Mouse (Mus musculus) cortical plate, adult 2 months (tissue): ENCODE data around the gene Sgpp2. TPM values are rescaled to one million over a fixed set of nuclear protein-coding genes. Genes with fewer than 3 reads are reported as not detected.

Source experiments
- H3K27ac ChIP-seq: fragments of 200-500 bp; 2 replicates; pipeline ENCODE4 v1.5.1; 2012; ENCODE audit warnings: low read length, control low read depth, inconsistent platforms; ENCODE audit not compliant: insufficient read depth
- H3K4me1 ChIP-seq: fragments of 200-500 bp; 2 replicates; pipeline ENCODE4 v1.6.1; 2011; ENCODE audit warnings: low read length; ENCODE audit not compliant: control insufficient read depth, insufficient read depth
- H3K4me3 ChIP-seq: fragments of 200-500 bp; 2 replicates; pipeline ENCODE4 v1.5.1; 2011; ENCODE audit warnings: mild to moderate bottlenecking, low read length, control low read depth; ENCODE audit not compliant: insufficient read depth
- CTCF ChIP-seq: fragments of 200-500 bp; IDR thresholded peaks from 2 replicates; pipeline ENCODE4 v1.5.1; 2011; ENCODE audit warnings: mild to moderate bottlenecking, control low read depth, low read length; ENCODE audit not compliant: insufficient read depth; ENCODE audit errors: extremely low read depth
- POLR2A ChIP-seq: fragments of 200-500 bp; IDR thresholded peaks from 2 replicates; pipeline ENCODE4 v1.6.1; 2011; ENCODE audit warnings: mild to moderate bottlenecking, low read length, control low read depth; ENCODE audit not compliant: insufficient read depth; ENCODE audit errors: extremely low read depth
- polyA plus RNA-seq: library from polyadenylated mRNA; depleted of rRNA; stranded (reverse); fragments of >200 nt; gene quantifications from 2 replicates; pipeline ENCODE4 v1.2.3, GENCODE M21; 2012

The Sgpp2 gene
- polyA plus RNA-seq, 1 experiment = 20.3 TPM

DNA sequence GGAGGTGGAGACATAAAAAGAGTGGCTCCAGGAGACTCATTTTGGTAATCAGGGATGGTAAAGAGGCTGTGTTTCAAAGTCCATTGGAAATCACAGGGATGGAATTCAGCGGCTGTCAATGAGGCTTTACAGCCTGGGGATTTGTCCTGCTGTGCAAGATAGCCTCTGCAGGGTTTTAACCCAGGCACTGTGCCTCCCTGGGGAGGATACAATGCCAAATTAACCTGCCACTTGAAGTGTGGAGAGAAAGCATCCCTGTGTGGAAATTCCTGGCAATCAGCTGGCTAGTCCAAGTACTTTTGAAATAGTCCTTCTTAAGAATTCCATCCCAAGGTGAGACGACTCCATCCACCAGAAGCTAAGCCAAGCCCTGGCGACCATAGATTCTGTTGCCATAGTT is 78.7 kb downstream of the Sgpp2 start:
- TF ChIP-seq POLR2A (no peak), CTCF (no peak)
- Histone ChIP-seq H3K27ac (no peak overlapping the region), H3K4me1 (no peaks in the 10 kb centered on the region), H3K4me3 (no peak overlapping the region)

DNA sequence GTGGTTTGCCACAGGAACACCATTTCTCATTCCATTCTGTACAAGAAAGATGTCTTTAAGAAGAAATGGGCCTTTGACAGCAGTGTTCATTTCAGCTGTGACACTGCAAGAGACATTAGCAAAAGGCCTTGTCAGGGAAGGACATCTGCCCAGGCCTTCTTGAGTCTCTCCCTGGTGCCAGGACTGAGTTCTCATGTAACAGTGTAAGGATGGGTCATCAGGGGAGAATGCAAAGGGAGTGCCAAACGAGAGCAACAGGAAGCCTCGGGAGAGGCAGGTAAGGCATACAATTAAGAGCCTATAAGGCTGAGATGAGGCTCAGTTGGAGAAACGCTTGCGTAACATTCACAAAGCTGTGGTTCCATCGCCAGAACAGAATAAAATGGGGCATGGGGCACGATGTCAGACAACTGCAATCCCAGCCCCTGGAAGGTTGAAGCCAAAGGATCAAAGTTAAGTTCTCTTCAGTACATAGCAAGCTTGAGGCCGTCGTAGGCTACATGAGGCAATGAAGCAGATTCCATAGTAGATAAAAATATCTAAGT is 85.1 kb downstream of the Sgpp2 start:
- no peaks in the 10 kb centered on the region for H3K4me1 ChIP-seq
- TF ChIP-seq CTCF (no peak), POLR2A (no peak)
- no peak overlapping the region for H3K4me3 ChIP-seq
- H3K27ac ChIP-seq = no peak overlapping the region

DNA sequence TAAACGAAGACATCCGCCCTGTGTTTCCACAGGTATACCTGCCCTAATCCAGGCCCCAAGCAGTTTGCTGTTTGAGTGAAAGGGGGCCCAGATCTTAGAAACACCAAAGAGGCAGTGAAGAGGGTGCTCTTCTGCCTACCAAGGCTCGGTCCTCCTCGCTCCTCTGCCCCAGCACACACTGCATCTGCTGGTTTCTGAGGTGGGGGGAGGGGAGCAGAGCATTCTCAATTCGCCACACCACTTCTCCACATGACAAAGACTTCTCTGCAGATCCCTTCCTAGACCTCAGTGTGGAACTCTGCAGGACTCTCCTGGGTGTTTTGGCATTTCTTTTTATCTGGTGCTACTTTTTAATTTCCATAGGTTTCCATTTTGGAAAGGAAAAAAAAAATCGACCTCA is 85.6 kb downstream of the Sgpp2 start:
- Histone ChIP-seq H3K4me1 (no peaks in the 10 kb centered on the region), H3K27ac (no peak overlapping the region), H3K4me3 (no peak overlapping the region)
- TF ChIP-seq CTCF (no peak), POLR2A (no peak)

DNA sequence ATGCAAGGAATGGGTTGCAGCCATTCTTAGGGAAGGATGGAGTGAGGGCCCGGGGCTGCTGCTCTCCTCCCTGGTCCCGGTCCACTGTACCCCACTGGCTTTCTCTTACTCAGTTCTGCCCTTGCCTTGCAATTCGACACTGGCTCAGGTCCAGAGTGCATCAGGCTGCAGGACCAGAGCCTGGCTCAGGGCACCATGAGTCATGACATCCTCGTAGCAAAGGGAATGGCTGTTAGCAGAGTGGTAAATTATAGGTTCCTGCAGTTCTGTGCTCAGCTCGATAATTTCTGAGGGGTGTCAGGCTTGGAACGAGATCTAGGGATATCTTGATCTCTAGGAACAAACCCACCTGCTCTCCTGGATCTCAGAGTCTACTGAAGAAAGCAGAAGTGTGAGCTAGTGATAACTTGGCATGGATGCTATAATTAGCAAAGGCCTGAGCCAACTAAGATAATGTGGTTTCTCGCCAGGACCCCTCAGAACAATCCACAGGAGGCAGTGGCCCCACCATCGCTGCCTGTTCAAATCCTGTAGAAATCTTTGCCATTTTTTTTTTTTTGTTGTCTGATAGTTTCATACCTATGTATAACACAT is 86.3 kb downstream of the Sgpp2 start:
- no peak overlapping the region for H3K27ac ChIP-seq
- no peak overlapping the region for H3K4me3 ChIP-seq
- TF ChIP-seq POLR2A = no peak
- no peak for TF ChIP-seq CTCF
- H3K4me1 ChIP-seq = no peaks in the 10 kb centered on the region

DNA sequence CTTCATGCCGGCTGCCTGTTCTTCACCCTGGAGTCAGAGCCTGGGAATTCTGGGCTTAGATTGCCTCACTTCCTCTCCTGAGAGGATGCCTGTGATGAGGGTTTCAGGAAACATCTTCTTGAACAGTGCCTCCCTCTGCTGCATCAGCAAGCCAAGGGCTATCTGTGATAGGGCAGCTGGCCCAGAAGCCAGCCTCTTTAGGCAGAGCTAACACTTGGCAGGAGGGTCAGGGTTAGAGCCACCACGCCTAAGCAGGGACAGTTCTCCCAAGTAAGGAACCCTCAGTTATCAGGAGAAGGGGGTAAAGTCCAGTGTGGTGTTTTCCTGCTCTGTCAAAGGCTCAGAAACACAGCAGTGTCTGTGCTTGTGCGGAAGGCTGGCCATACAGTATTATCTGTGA is 89.6 kb downstream of the Sgpp2 start:
- H3K4me1 ChIP-seq = no peaks in the 10 kb centered on the region
- TF ChIP-seq POLR2A (no peak), CTCF (no peak)
- no peak overlapping the region for H3K4me3 ChIP-seq
- H3K27ac ChIP-seq = no peak overlapping the region

DNA sequence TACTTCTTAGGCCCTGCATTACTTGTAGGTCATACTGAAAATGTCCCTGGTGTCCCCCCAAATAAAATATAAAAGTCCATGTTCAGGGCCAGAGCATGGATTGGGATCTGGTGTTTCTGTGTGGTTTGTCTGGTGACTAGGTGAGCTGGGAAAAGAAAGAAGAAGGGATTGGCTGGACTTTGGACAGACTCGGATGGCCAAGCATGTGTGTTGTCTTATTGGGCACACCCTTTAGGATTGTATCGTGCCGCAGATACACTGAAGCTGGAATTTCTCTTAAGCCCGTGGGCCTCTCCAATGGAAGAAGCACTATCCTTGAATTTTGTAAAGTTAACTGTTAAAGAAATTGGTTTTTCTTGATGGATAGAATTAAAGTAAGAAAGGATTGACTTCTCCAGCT is 91.3 kb downstream of the Sgpp2 start:
- Histone ChIP-seq H3K4me3 (no peak overlapping the region), H3K4me1 (no peaks in the 10 kb centered on the region), H3K27ac (no peak overlapping the region)
- no peak for TF ChIP-seq POLR2A
- TF ChIP-seq CTCF = no peak

DNA sequence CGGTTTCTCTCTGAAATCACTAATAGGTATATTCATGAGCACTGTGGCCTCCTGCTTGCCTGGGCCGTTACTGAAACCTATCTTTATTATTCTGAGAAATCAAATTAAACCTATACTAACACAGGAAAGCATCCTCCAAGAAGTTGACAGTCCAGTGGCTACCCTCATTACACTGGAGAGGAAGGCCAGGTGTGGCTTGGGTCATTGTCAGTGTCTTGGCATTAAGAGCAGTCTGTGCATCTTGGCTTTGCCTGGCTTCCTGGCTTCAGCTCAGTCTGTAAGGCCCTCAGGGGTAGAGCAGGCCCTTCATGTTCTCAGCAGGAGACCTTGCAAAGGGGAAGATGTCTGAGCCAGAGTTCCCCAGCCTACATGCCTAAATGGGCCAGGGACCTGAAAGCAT is 99.3 kb downstream of the Sgpp2 start:
- TF ChIP-seq POLR2A = no peak
- Histone ChIP-seq H3K27ac (no peak overlapping the region), H3K4me1 (no peaks in the 10 kb centered on the region), H3K4me3 (no peak overlapping the region)

DNA sequence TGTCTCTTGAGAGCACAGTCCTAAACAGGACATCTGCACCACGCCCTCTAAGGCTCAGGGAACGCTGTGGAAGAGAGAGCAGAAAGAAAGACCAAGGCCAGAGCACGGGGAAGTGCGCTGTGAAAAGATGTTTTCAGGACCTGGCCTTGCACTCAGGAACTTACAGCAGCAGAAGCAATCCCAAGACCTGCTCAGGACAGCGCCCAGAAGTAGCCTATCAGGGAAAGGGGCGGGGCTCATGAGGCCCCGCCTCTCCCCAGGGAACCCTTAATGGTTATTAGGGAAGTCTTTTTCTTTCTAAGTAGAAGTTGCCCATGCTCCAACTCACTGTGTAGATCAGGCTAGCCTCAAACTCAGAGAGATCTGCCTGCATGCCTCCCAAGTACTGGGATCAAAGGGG is 102.5 kb downstream of the Sgpp2 start:
- TF ChIP-seq CTCF (no peak), POLR2A (no peak)
- Histone ChIP-seq H3K4me1 (no peaks in the 10 kb centered on the region), H3K27ac (no peak overlapping the region)

DNA sequence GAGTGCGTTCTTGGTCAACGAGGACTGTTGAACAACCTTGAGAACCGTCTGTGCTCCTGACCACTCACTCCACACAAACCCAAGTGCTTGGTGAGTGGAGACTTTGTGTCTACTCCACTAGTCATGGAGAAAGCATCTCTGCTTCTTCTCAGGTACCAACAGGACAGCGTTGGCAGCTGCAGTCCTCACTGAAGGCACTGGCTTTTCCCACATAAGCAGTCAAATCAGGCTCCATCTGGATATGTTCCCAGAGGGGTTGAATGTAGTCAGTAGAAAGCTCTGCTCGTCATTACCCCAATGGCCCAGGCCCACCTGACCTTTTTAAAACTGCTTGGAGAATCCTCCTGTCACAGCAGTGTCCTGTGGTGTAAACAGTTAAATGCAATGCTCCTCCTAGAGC is 104.3 kb downstream of the Sgpp2 start:
- no peak for TF ChIP-seq CTCF
- no peak for TF ChIP-seq POLR2A
- Histone ChIP-seq H3K27ac (no peak overlapping the region), H3K4me3 (no peak overlapping the region), H3K4me1 (no peaks in the 10 kb centered on the region)

More for the DNA sequence above, 102.5 kb downstream of the Sgpp2 start:
- H3K4me3 ChIP-seq = no peak overlapping the region

DNA sequence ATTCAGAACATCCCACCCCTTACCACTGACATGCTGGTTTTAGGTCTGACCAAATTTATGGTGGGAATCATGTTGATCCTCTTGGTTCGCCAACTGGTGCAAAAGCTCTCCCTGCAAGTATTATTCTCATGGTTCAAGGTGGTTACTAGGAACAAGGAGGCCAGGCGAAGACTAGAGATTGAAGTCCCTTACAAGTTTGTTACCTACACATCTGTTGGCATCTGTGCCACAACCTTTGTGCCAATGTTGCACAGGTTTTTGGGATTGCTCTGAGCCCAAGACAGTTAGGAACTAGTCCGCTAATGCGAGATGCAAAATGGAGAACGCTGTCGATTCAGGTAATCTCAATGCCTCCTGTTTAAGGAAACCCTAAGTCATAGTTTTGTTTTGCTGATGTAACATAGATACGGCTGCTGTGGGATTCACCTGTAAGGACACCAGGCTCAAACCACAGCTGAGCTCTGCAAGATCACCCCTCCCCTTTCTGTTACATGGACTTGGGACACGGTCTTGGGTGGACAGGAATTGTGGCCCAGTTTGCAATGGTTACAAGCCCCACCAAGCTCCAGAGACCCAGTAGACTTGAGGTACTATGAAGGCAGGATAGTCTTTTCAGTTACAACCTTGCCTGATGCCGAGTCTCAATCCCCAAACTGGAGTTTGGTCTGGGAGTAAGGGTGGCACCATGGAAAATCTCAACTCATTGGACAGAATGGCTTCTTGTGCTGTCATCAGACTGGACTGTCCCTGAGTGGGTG is 107.2 kb downstream of the Sgpp2 start:
- TF ChIP-seq POLR2A (no peak), CTCF (no peak)
- Histone ChIP-seq H3K4me1 (no peaks in the 10 kb centered on the region), H3K4me3 (no peak overlapping the region), H3K27ac (no peak overlapping the region)

DNA sequence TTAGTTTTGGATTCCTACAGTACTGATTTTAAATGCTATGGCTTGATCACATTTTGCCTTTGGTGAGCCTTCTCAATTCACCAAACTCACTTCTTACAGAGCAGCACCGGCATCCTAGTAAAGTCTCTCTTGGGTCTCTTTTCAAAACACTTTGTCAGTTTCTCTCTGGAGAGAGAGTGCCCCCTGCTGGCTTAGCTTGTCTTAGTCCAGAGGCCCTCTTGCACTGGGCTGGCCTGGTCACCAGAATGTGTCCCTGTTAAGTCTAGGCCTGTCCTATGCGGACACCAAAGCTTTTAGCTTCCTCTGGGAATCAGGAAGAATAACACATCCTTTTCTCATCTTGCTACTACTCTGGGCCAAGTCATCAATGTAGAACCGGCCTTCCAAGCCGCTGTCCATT is 109.4 kb downstream of the Sgpp2 start:
- H3K27ac ChIP-seq = no peak overlapping the region
- no peak overlapping the region for H3K4me3 ChIP-seq
- no peaks in the 10 kb centered on the region for H3K4me1 ChIP-seq
- TF ChIP-seq POLR2A (no peak), CTCF (peak; percentile 67)
